Mouse (Mus musculus) duodenum, adult 2 months (tissue): ENCODE results near the gene Vmn1r155. TPM values are rescaled to one million over a fixed set of nuclear protein-coding genes. Genes with fewer than 3 reads are reported as not detected.

Experiments used
- polyA plus RNA-seq: library from polyadenylated mRNA; depleted of rRNA; stranded (reverse); fragments of >200 nt; gene quantifications from 2 replicates; pipeline ENCODE4 v1.2.3, GENCODE M21; 2012; ENCODE audit warnings: low replicate concordance; rRNA removed

The Vmn1r155 gene
- not detected in 2 replicates for polyA plus RNA-seq

GRCm38 (mm10) chr7:22657718-22658117, at the start of gene Vmn1r155:
TSS of gene Vmn1r155 (plus strand) at chr7:22658018.

DNA sequence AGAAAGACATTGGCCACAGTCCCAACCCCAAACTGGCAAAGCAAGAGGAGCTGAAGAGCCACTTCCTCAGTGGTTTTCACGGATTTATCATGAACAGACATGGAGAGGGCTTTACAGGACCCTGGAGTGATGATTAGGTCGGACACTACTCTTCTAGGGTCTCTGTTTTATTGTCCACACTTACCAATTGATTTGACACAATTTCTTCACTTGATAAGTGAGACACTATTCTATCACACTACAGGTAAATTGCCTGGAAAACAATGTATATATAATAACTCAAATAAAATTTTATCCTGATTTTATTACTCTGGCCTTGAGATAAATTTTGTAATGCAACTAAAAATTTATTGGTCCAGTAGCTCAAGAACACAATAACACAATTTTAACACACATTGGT, 34.4 kb downstream of the Vmn1r155 start, which contains the start of gene Gm8693:
TSS of gene Gm8693 (minus strand) at position 101 of the 400 bp plus-strand sequence.

Other genes with a start within 250 kb of the Vmn1r155 start
- gene Vmn1r148, start 244.4 kb upstream of the Vmn1r155 start, polyA plus RNA-seq = not detected in 2 replicates
- not detected in 2 replicates for gene Vmn1r149, start 219.8 kb upstream of the Vmn1r155 start, polyA plus RNA-seq
- gene Gm10665, start 193.9 kb upstream of the Vmn1r155 start, polyA plus RNA-seq = not detected in 2 replicates
- gene Vmn1r151, start 158.3 kb upstream of the Vmn1r155 start, polyA plus RNA-seq = not detected in 2 replicates
- not detected in 2 replicates for gene Vmn1r152, start 135.1 kb upstream of the Vmn1r155 start, polyA plus RNA-seq
- not detected in 2 replicates for gene Gm8677, start 123.1 kb upstream of the Vmn1r155 start, polyA plus RNA-seq
- not detected in 2 replicates for gene Gm4201, start 92.7 kb upstream of the Vmn1r155 start, polyA plus RNA-seq
- gene Gm4565, start 69.9 kb upstream of the Vmn1r155 start, polyA plus RNA-seq = not detected in 2 replicates
- gene Gm8693, start 34.3 kb downstream of the Vmn1r155 start, polyA plus RNA-seq = not detected in 2 replicates
- not detected in 2 replicates for gene Gm4567, start 61.7 kb downstream of the Vmn1r155 start, polyA plus RNA-seq
- not detected in 2 replicates for gene Vmn1r157, start 103.7 kb downstream of the Vmn1r155 start, polyA plus RNA-seq
- not detected in 2 replicates for gene Vmn1r158, start 132.8 kb downstream of the Vmn1r155 start, polyA plus RNA-seq
- gene Vmn1r159, start 185.6 kb downstream of the Vmn1r155 start, polyA plus RNA-seq = not detected in 2 replicates
- gene Vmn1r160, start 213.2 kb downstream of the Vmn1r155 start, polyA plus RNA-seq = not detected in 2 replicates